Mouse (Mus musculus) testis, adult 2 months (tissue): Measurements from ENCODE around the gene Togaram2. TPM values are rescaled to one million over a fixed set of nuclear protein-coding genes. Genes with fewer than 3 reads are reported as not detected.
"Not testable (repeated sequence)": the region's sequence is repeated elsewhere in the genome, so short reads cannot be mapped to it uniquely, and the experiment has no call there.

Experiments
- H3K27ac ChIP-seq: fragments of 200-500 bp; 2 replicates; pipeline ENCODE4 v1.5.1; 2012; ENCODE audit warnings: low read depth, low read length; ENCODE audit not compliant: control insufficient read depth, insufficient read depth
- H3K27me3 ChIP-seq: fragments of 200-500 bp; 2 replicates; pipeline ENCODE4 v1.6.1; 2012; ENCODE audit warnings: mild to moderate bottlenecking, low read length, moderate library complexity; ENCODE audit not compliant: control insufficient read depth, insufficient read depth
- H3K36me3 ChIP-seq: fragments of 200-500 bp; 2 replicates; pipeline ENCODE4 v1.6.1; 2012; ENCODE audit warnings: mild to moderate bottlenecking, low read length; ENCODE audit not compliant: control insufficient read depth, insufficient read depth
- H3K4me1 ChIP-seq: fragments of 200-500 bp; 2 replicates; pipeline ENCODE4 v1.6.1; 2012; ENCODE audit warnings: low read length; ENCODE audit not compliant: control insufficient read depth, insufficient read depth
- H3K4me3 ChIP-seq: fragments of 200-500 bp; 2 replicates; pipeline ENCODE4 v1.5.1; 2012; ENCODE audit warnings: low read depth, mild to moderate bottlenecking, low read length, moderate library complexity, mixed read lengths; ENCODE audit not compliant: control insufficient read depth
- CTCF ChIP-seq: fragments of 200-500 bp; IDR thresholded peaks from 2 replicates; pipeline ENCODE4 v1.5.1; 2012; ENCODE audit warnings: low read depth, mild to moderate bottlenecking, inconsistent platforms, low read length, moderate library complexity; ENCODE audit not compliant: control insufficient read depth, insufficient read depth, insufficient replicate concordance
- POLR2A ChIP-seq: fragments of 200-500 bp; IDR thresholded peaks from 2 replicates; pipeline ENCODE4 v1.6.1; 2012; ENCODE audit warnings: low read depth, mild to moderate bottlenecking, inconsistent platforms, low read length, moderate library complexity; ENCODE audit not compliant: control insufficient read depth
- polyA plus RNA-seq: library from polyadenylated mRNA; depleted of rRNA; stranded (reverse); fragments of >200 nt; gene quantifications from 2 replicates; pipeline ENCODE4 v1.2.3, GENCODE M21; 2012

Gene Togaram2
- polyA plus RNA-seq, 1 experiment: 1.7 TPM

DNA sequence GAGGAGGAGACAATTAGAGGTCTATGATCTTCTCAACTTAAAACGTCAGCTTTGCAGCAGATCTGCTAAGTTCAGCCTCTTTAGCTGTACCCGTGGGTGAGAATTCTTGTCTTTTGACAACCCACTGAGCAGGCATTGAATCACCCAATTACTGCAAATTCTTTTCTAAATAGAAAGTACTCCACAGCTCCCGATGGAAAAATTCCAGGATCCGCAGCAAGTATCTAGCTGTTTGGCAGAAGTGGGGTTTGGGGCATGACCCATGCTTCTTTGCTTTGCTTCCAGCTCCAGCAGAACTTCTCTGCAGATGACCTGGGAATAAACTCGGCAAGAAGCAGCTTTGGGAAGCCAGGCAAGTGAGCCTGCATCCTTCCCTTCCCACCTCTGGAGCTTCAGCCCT lies 69.9 kb downstream of the Togaram2 start:
- H3K27ac ChIP-seq: no peak overlapping the region
- no peaks in the 10 kb centered on the region for H3K27me3 ChIP-seq
- H3K36me3 ChIP-seq: no peaks in the 10 kb centered on the region
- no peaks in the 10 kb centered on the region for H3K4me1 ChIP-seq
- H3K4me3 ChIP-seq: no peak overlapping the region
- TF ChIP-seq POLR2A: no peak
- no peak for TF ChIP-seq CTCF

- TF ChIP-seq POLR2A: no peak
- no peak for TF ChIP-seq CTCF
- Histone ChIP-seq H3K36me3 (no peaks in the 10 kb centered on the region), H3K4me1 (peaks cover 11% of the 10 kb centered on the region), H3K27me3 (no peaks in the 10 kb centered on the region), H3K27ac (no peak overlapping the region), H3K4me3 (no peak overlapping the region)
Observed at GRCm38 (mm10) chr17:71746114-71746513, 73.1 kb downstream of the Togaram2 start.

- H3K27ac ChIP-seq: no peak overlapping the region
- H3K36me3 ChIP-seq: no peaks in the 10 kb centered on the region
- no peak overlapping the region for H3K4me3 ChIP-seq
- no peak for TF ChIP-seq CTCF
- H3K27me3 ChIP-seq: no peaks in the 10 kb centered on the region
- H3K4me1 ChIP-seq: peaks cover 17% of the 10 kb centered on the region
Observed at GRCm38 (mm10) chr17:71747561-71747960, 74.5 kb downstream of the Togaram2 start.

DNA sequence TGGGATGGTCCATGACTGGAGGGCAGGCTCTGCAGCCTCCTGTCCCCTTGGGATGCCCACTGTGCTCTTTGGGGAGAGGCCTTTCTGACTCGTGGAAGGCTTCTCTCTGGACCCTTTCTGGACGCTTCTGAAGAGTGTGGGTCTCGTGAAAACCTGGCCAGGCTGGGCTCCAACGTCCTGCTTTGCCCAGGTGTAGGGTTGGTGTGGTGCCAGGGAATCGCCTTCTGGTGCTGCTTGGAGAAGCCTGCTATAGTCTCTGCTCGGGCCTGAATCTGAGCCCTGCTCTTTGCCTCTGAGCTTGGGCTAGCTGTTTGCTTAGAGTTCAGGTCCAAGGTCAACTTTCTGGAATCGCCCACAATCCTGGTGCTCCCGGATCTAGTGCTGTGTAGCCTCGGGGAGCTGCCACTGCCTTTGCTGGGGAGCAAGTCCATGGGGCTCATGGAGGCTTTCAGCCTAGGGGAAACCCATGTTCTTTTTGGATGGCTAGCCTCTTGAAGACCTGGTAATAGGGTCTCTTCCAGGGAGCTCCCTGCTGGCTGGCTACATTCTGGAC lies 76.6 kb downstream of the Togaram2 start:
- no peak overlapping the region for H3K27ac ChIP-seq
- no peak overlapping the region for H3K4me3 ChIP-seq
- peaks cover 17% of the 10 kb centered on the region for H3K4me1 ChIP-seq
- H3K27me3 ChIP-seq: no peaks in the 10 kb centered on the region
- TF ChIP-seq CTCF: no peak
- no peak for TF ChIP-seq POLR2A
- no peaks in the 10 kb centered on the region for H3K36me3 ChIP-seq

GRCm38 (mm10) chr17:71752831-71753230 lies 79.8 kb downstream of the Togaram2 start, which contains the start of gene Pcare:
Gene Pcare (minus strand): TSS chr17:71752894.
- TF ChIP-seq CTCF (no peak), POLR2A (no peak)
- peaks cover 17% of the 10 kb centered on the region for H3K4me1 ChIP-seq
- no peaks in the 10 kb centered on the region for H3K27me3 ChIP-seq
- H3K27ac ChIP-seq: no peak within 1 kb of the TSS
- H3K4me3 ChIP-seq: no peak within 1 kb of the TSS
- no peaks in the 10 kb centered on the region for H3K36me3 ChIP-seq

GRCm38 (mm10) chr17:71760536-71760935 lies 87.5 kb downstream of the Togaram2 start:
- H3K27me3 ChIP-seq: no peaks in the 10 kb centered on the region
- TF ChIP-seq POLR2A: no peak
- no peak for TF ChIP-seq CTCF

GRCm38 (mm10) chr17:71768173-71768572 lies 95.1 kb downstream of the Togaram2 start, which contains the start of gene Clip4:
Gene Clip4 (plus strand): TSS chr17:71768473.
- H3K27ac ChIP-seq, H3K36me3 ChIP-seq, H3K27me3 ChIP-seq, H3K4me1 ChIP-seq: not testable (repeated sequence)
- peak within 1 kb of the TSS; percentile 87 for H3K4me3 ChIP-seq

More at GRCm38 (mm10) chr17:71760536-71760935, 87.5 kb downstream of the Togaram2 start:
- no peaks in the 10 kb centered on the region for H3K4me1 ChIP-seq
- H3K4me3 ChIP-seq: no peak overlapping the region
- no peak overlapping the region for H3K27ac ChIP-seq
- no peaks in the 10 kb centered on the region for H3K36me3 ChIP-seq

- no peaks in the 10 kb centered on the region for H3K4me1 ChIP-seq
- H3K36me3 ChIP-seq: no peaks in the 10 kb centered on the region
- no peaks in the 10 kb centered on the region for H3K27me3 ChIP-seq
- peak overlapping the region; percentile 87 for H3K4me3 ChIP-seq
- peak overlapping the region; percentile 62; the same call in 1 of the 2 replicates for H3K27ac ChIP-seq
- TF ChIP-seq CTCF: no peak
- peak; percentile 84; the same call in 1 of the 2 replicates for TF ChIP-seq POLR2A
Observed at GRCm38 (mm10) chr17:71769564-71769963, 96.5 kb downstream of the Togaram2 start.
